Mouse (Mus musculus) kidney, embryonic 15.5 days (tissue): ENCODE data around the gene Copz2. TPM values are rescaled to one million over a fixed set of nuclear protein-coding genes. Genes with fewer than 3 reads are reported as not detected.
A peak's percentile ranks its signal among the peaks of the same experiment; 100 is the strongest.

Source experiments
- ATAC-seq: fragments of 200-750 bp; cut with Nextera tagmentation; replicated peaks from 2 replicates; pipeline ENCODE4 v1.8.0; 2017; ENCODE audit warnings: moderate TSS enrichment; ENCODE audit not compliant: low FRiP score
- H3K27ac ChIP-seq: fragments of 300-500 bp; sonication (generic); 2 replicates; pipeline ENCODE4 v1.5.1; 2015; ENCODE audit warnings: mild to moderate bottlenecking, inconsistent platforms
- H3K27me3 ChIP-seq: fragments of 300-500 bp; sonication (generic); 2 replicates; pipeline ENCODE4 v1.6.1; 2015; ENCODE audit warnings: inconsistent platforms
- H3K36me3 ChIP-seq: fragments of 300-500 bp; sonication (generic); 2 replicates; pipeline ENCODE4 v1.6.1; 2015; ENCODE audit warnings: inconsistent platforms
- H3K4me1 ChIP-seq: fragments of 300-500 bp; sonication (generic); 2 replicates; pipeline ENCODE4 v1.6.1; 2015; ENCODE audit warnings: inconsistent platforms
- H3K4me2 ChIP-seq: fragments of 300-500 bp; sonication (generic); 2 replicates; pipeline ENCODE4 v1.6.1; 2015; ENCODE audit warnings: moderate library complexity, mild to moderate bottlenecking, inconsistent platforms
- H3K4me3 ChIP-seq: fragments of 300-500 bp; sonication (generic); replicated peaks from 2 replicates; pipeline ENCODE4 v1.5.1; 2015; ENCODE audit warnings: mild to moderate bottlenecking, inconsistent platforms
- H3K9ac ChIP-seq: fragments of 300-500 bp; sonication (generic); 2 replicates; pipeline ENCODE4 v1.6.1; 2015; ENCODE audit warnings: mild to moderate bottlenecking, inconsistent platforms
- H3K9me3 ChIP-seq: fragments of 300-500 bp; sonication (generic); replicated peaks from 2 replicates; pipeline ENCODE4 v1.6.1; 2016; ENCODE audit warnings: inconsistent platforms
- WGBS: fragments of 180-500 bp; shearing (Covaris S2); methylation state at CpG from one replicate; pipeline ENCODE4 v1.1.7; 2015; ENCODE audit warnings: mixed read lengths; 5-methylcytosine and 5-hydroxymethylcytosine counted together
- polyA plus RNA-seq: library from polyadenylated mRNA; unstranded; fragments of >200 nt; fragmentation: Nextera tagmentation; extraction: Ambion mirVana; gene quantifications from 2 replicates; pipeline ENCODE4 v1.2.1, GENCODE M21; 2015

Copz2 gene
- polyA plus RNA-seq, 1 experiment from 2014 or later: 121 TPM

DNA sequence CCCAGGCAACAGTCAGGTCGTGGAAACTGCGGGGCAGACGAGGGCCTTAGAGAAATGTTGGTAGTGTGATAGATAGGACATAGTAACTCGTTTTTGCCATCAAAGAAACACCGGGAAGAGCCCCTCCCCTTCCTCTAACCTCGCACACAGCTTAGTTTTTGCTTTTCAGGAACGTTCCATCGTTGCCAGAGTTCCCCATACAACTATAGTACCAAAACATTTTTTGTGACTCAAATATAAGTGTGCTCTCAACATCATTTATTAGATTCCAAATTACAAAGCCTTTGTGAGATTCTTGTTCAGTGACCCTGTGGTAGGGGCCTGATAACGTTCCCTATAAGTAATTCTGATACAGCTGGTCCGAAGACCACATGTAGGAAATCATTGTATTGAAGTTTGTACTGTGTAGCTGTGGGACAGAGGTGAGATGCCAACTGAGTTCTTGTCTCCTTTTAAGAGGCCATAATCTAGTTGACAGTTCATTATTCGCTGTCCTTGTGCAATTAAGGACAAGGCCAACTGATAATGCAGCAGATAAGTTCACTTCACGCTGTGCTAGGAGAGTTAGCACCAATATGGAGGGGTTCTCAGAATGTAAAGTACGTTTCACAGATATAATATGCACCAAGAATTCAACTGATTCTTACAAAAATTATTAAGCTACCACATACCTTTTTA lies 19.0 kb upstream of the Copz2 start:
- Histone ChIP-seq H3K36me3 (peaks cover 19% of the 10 kb centered on the region), H3K4me2 (peak overlapping the region; percentile 70), H3K27ac (peak overlapping the region; percentile 100), H3K9ac (peak overlapping the region; percentile 71), H3K4me1 (peaks cover 44% of the 10 kb centered on the region), H3K4me3 (peak overlapping the region; percentile 95), H3K9me3 (no peaks in the 10 kb centered on the region), H3K27me3 (no peaks in the 10 kb centered on the region)
- 21% methylated on average over 13 of the region's 13 CpGs for WGBS
- no peak for ATAC-seq

GRCm38 (mm10) chr11:96831516-96831915 lies 18.2 kb upstream of the Copz2 start:
- no peak overlapping the region; the same call in 1 of the 2 replicates for H3K4me2 ChIP-seq
- peak overlapping the region; percentile 86 for H3K27ac ChIP-seq
- peaks cover 13% of the 10 kb centered on the region for H3K36me3 ChIP-seq
- H3K4me1 ChIP-seq: peaks cover 36% of the 10 kb centered on the region
- no peak overlapping the region for H3K9ac ChIP-seq
- no peak for ATAC-seq
- H3K9me3 ChIP-seq: no peaks in the 10 kb centered on the region
- no peaks in the 10 kb centered on the region for H3K27me3 ChIP-seq
- no peak overlapping the region for H3K4me3 ChIP-seq
- WGBS: 37% methylated on average over 4 of the region's 4 CpGs

GRCm38 (mm10) chr11:96832541-96832940 lies 17.1 kb upstream of the Copz2 start:
- 89% methylated on average over 3 of the region's 3 CpGs for WGBS
- H3K27me3 ChIP-seq: no peaks in the 10 kb centered on the region

GRCm38 (mm10) chr11:96832973-96833372 lies 16.7 kb upstream of the Copz2 start:
- peaks cover 29% of the 10 kb centered on the region for H3K4me1 ChIP-seq
- H3K27me3 ChIP-seq: no peaks in the 10 kb centered on the region
- peaks cover under 1% of the 10 kb centered on the region; the same call in 1 of the 2 replicates for H3K36me3 ChIP-seq
- no peak overlapping the region for H3K9ac ChIP-seq
- no peaks in the 10 kb centered on the region for H3K9me3 ChIP-seq
- ATAC-seq: no peak
- no peak overlapping the region for H3K4me3 ChIP-seq
- H3K4me2 ChIP-seq: no peak overlapping the region
- 70% methylated on average over 2 of the region's 2 CpGs for WGBS
- H3K27ac ChIP-seq: no peak overlapping the region

More at GRCm38 (mm10) chr11:96832541-96832940, 17.1 kb upstream of the Copz2 start:
- H3K9me3 ChIP-seq: no peaks in the 10 kb centered on the region
- no peak overlapping the region for H3K9ac ChIP-seq
- H3K27ac ChIP-seq: no peak overlapping the region
- no peak for ATAC-seq
- peaks cover 29% of the 10 kb centered on the region for H3K4me1 ChIP-seq
- no peak overlapping the region for H3K4me3 ChIP-seq
- peaks cover 5% of the 10 kb centered on the region; the same call in 1 of the 2 replicates for H3K36me3 ChIP-seq
- no peak overlapping the region for H3K4me2 ChIP-seq

- no peak for ATAC-seq
- H3K9ac ChIP-seq: no peak overlapping the region
- H3K27me3 ChIP-seq: no peaks in the 10 kb centered on the region
- 98% methylated on average over 1 of the region's 1 CpGs for WGBS
- H3K9me3 ChIP-seq: no peaks in the 10 kb centered on the region
- H3K4me2 ChIP-seq: no peak overlapping the region
- H3K36me3 ChIP-seq: no peaks in the 10 kb centered on the region
- no peak overlapping the region for H3K4me3 ChIP-seq
- H3K4me1 ChIP-seq: peaks cover 20% of the 10 kb centered on the region
- no peak overlapping the region for H3K27ac ChIP-seq
These were observed 15.5 kb upstream of the Copz2 start for GRCm38 (mm10) chr11:96834127-96834526.

GRCm38 (mm10) chr11:96837298-96837697 lies 12.4 kb upstream of the Copz2 start:
- no peaks in the 10 kb centered on the region for H3K27me3 ChIP-seq
- no peak overlapping the region for H3K4me2 ChIP-seq
- no peak overlapping the region for H3K9ac ChIP-seq
- peaks cover 13% of the 10 kb centered on the region; the same call in 1 of the 2 replicates for H3K4me1 ChIP-seq
- H3K27ac ChIP-seq: no peak overlapping the region
- no peak overlapping the region for H3K4me3 ChIP-seq
- H3K36me3 ChIP-seq: no peaks in the 10 kb centered on the region
- WGBS: 34% methylated on average over 9 of the region's 9 CpGs
- H3K9me3 ChIP-seq: no peaks in the 10 kb centered on the region
- ATAC-seq: no peak

GRCm38 (mm10) chr11:96838341-96838740 lies 11.3 kb upstream of the Copz2 start:
- ATAC-seq: no peak
- Histone ChIP-seq H3K27me3 (no peaks in the 10 kb centered on the region), H3K4me2 (no peak overlapping the region), H3K36me3 (no peaks in the 10 kb centered on the region), H3K4me3 (no peak overlapping the region), H3K9ac (no peak overlapping the region), H3K27ac (no peak overlapping the region), H3K9me3 (no peaks in the 10 kb centered on the region), H3K4me1 (peaks cover 13% of the 10 kb centered on the region; the same call in 1 of the 2 replicates)
- 24% methylated on average over 4 of the region's 4 CpGs for WGBS

DNA sequence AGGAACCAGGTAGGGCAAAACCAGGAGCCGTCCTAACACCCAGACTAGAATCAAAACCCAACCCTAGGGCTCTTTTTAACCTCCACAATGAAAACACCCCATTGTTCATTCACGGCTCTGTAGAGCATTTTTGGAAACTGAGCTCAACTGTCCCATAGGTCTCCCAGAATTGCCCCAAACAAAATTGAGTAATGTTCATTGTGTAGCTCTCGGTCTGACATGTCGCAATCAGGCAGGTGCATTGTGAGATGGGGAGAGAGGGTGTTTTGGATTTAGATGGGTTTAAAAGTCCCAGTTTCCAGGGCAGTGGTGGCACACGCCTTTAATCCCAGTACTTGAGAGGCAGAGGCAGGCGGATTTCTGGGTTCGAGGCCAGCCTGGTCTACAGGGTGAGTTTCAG lies 10.2 kb upstream of the Copz2 start:
- peaks cover 13% of the 10 kb centered on the region; the same call in 1 of the 2 replicates for H3K4me1 ChIP-seq
- no peaks in the 10 kb centered on the region for H3K9me3 ChIP-seq
- WGBS: 87% methylated on average over 7 of the region's 7 CpGs
- no peaks in the 10 kb centered on the region for H3K27me3 ChIP-seq
- H3K4me3 ChIP-seq: no peak overlapping the region
- no peak for ATAC-seq
- no peak overlapping the region for H3K9ac ChIP-seq
- H3K36me3 ChIP-seq: no peaks in the 10 kb centered on the region
- no peak overlapping the region for H3K27ac ChIP-seq
- H3K4me2 ChIP-seq: no peak overlapping the region

DNA sequence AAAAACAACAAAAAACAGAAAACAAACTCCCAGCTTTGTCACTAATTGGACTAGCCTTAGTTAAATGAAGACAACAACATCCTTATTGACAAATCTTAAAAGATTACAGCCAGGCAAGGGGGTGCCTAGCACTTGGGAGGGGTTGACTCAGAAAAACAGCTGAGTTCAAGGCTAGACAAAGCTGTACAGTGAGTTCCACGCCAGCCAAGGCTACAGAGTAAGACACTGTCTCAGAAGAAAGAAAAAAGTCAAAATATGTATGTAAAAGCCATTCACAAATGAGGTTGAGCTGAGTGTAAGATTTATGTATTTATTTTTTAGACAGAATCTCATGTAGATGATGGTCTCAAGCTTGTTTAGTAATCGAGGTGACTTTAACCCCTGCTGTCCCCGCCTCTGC lies 9.8 kb upstream of the Copz2 start:
- no peak overlapping the region for H3K4me3 ChIP-seq
- H3K4me1 ChIP-seq: peaks cover 13% of the 10 kb centered on the region; the same call in 1 of the 2 replicates
- WGBS: 75% methylated on average over 3 of the region's 3 CpGs
- no peaks in the 10 kb centered on the region for H3K9me3 ChIP-seq
- H3K36me3 ChIP-seq: no peaks in the 10 kb centered on the region
- H3K9ac ChIP-seq: no peak overlapping the region
- no peak overlapping the region for H3K4me2 ChIP-seq
- H3K27ac ChIP-seq: no peak overlapping the region
- no peaks in the 10 kb centered on the region for H3K27me3 ChIP-seq
- no peak for ATAC-seq

GRCm38 (mm10) chr11:96840290-96840689 lies 9.4 kb upstream of the Copz2 start:
- Histone ChIP-seq H3K27me3 (no peaks in the 10 kb centered on the region), H3K4me2 (no peak overlapping the region), H3K36me3 (no peaks in the 10 kb centered on the region), H3K27ac (no peak overlapping the region), H3K9ac (no peak overlapping the region), H3K4me3 (no peak overlapping the region), H3K9me3 (no peaks in the 10 kb centered on the region), H3K4me1 (peaks cover 13% of the 10 kb centered on the region; the same call in 1 of the 2 replicates)
- ATAC-seq: no peak
- WGBS: 37% methylated on average over 8 of the region's 8 CpGs

DNA sequence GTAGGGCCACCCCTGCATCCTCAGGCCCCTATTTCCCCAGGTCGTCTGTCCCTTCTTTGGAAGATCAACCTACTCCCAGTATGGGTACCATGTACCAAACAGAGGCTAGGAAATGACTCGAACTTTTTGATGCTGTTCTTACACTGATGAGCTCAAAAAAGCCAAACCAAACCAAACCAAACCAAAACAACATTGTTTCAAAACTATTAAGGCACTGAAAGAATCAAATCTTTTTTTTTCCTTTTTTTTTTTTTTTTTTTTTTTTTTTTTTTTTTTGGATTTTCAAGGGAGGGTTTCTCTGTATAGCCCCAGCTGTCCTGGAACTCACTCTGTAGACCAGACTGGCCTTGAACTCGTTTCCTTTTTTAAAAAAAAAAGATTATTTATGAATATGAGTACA lies 6.0 kb upstream of the Copz2 start:
- ATAC-seq: no peak
- Histone ChIP-seq H3K9ac (no peak overlapping the region), H3K4me2 (no peak overlapping the region), H3K9me3 (no peaks in the 10 kb centered on the region), H3K4me3 (no peak overlapping the region), H3K27ac (no peak overlapping the region), H3K27me3 (no peaks in the 10 kb centered on the region), H3K4me1 (peaks cover 12% of the 10 kb centered on the region), H3K36me3 (no peaks in the 10 kb centered on the region)
- 57% methylated on average over 3 of the region's 3 CpGs for WGBS

DNA sequence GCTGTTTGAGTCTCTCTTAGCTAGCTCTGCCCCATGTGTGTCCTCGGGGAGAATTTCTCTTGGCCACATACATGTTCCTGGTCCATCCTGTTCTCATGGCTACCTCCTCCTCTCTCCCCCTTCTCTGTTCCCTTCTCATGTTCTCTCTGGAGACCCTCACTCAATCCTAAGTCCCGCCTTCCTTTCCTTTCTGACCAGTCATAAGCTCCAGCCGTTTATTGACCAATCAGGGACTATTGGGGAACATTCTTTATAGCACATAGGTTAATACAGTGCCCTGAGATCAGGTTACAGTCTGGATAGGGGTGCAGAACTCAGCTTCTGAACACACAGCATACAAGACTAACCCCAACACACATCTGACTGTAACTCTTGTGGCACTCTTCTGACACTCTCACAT lies 2.4 kb upstream of the Copz2 start:
- peak; percentile 26; the same call in 1 of the 2 replicates for ATAC-seq
- no peaks in the 10 kb centered on the region; the same call in 1 of the 2 replicates for H3K36me3 ChIP-seq
- 0 out of 2 replicates have a peak overlapping the region, but pooled peaks have one; percentile 9 for H3K27ac ChIP-seq
- peaks cover 19% of the 10 kb centered on the region for H3K4me1 ChIP-seq
- no peak overlapping the region for H3K4me2 ChIP-seq
- H3K9ac ChIP-seq: no peak overlapping the region
- no peak overlapping the region for H3K4me3 ChIP-seq
- no peaks in the 10 kb centered on the region for H3K9me3 ChIP-seq
- 37% methylated on average over 3 of the region's 3 CpGs for WGBS
- no peaks in the 10 kb centered on the region for H3K27me3 ChIP-seq
